Mouse (Mus musculus) ES-CJ7 (cell line): ENCODE data around the gene Bcr.

Experiments
- DNase-seq: peaks from one replicate; pipeline ENCODE4 v3.0.0; 2011; ENCODE audit warnings: low read depth, low spot score

The Bcr gene

DNA sequence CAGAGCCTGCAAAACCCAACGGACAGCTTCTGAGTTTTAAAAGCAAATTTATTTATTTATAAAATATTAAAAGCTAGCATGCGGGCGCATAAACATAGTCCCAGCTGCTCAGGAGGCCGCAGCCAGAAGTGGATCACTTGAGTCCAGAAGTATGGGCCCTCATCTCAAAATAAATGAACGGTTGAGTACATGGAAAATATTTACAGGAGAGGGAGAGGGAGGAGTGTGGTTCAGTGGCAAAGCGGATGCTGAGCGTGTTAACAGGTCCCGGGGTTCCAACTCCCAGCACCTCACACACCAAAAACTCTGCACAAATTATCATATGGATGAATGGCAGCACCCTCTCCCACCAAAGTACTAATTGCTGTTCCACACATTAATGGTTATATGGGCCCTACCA lies 2.1 kb upstream of the Bcr start:
- no peak for DNase-seq

- DNase-seq, result peak; percentile 32
These were observed 1.5 kb upstream of the Bcr start for GRCm38 (mm10) chr10:75058761-75059395.

DNA sequence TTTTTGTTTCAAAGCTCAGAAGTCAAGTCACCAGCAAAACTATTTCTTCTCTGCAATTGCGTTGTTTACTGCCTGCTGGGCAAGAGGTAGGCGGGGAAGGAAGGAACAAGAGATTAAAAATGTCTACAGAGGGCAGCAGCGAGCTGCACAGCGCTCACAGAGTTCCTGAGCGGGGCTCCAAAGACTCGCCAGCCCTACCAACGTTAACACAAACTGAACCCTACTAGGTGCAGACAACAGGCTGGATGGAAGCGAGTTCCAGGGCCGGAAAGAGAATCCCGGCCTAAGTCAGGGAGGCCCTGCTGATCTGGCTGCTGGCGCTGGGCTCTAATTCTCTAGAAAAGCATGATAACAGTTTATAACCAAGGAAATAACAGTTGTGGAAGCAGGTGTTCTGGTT lies 996 bp upstream of the Bcr start:
- DNase-seq, result peak; percentile 77

DNA sequence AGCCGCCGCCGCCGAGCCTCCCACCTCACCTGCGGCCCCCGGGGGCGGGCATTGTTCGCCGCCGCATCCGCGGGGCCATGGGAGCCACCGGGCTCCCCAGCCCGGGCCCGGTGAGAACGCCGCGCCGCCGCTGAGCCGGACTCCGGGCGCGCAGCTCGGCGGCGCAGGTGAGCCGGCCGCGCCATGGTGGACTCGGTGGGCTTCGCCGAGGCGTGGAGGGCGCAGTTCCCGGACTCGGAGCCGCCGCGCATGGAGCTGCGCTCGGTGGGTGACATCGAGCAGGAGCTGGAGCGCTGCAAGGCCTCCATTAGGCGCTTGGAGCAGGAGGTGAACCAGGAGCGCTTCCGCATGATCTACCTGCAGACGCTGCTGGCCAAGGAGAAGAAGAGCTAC lies 447 bp downstream of the Bcr start:
- peak; percentile 16 for DNase-seq

GRCm38 (mm10) chr10:75061341-75062188 lies 1.2 kb downstream of the Bcr start:
- no peak for DNase-seq

DNA sequence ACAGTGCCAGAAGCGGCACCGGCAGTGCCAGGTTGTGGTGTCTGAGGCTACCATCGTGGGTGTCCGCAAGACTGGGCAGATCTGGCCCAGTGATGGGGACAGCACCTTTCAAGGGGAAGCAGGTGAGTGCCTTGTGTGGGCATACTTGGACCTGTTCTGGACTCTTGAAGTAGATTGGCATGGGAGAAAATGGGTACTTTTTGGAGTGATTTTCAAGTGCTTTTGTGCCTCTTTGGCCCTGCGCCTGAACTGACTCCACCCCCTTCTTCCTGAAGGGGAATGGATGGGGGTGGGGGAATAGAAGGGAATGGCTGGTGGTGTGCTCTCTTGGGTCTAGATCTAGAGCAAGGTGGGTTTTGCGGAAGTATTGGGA lies 1.8 kb downstream of the Bcr start:
- DNase-seq, result no peak

- no peak for DNase-seq
These were observed 2.2 kb downstream of the Bcr start for GRCm38 (mm10) chr10:75062621-75063020.

- DNase-seq, result no peak
These were observed 3.0 kb downstream of the Bcr start for GRCm38 (mm10) chr10:75063301-75063965.

- DNase-seq, result peak; percentile 25
These were observed 5.3 kb downstream of the Bcr start for GRCm38 (mm10) chr10:75065691-75066090.

DNA sequence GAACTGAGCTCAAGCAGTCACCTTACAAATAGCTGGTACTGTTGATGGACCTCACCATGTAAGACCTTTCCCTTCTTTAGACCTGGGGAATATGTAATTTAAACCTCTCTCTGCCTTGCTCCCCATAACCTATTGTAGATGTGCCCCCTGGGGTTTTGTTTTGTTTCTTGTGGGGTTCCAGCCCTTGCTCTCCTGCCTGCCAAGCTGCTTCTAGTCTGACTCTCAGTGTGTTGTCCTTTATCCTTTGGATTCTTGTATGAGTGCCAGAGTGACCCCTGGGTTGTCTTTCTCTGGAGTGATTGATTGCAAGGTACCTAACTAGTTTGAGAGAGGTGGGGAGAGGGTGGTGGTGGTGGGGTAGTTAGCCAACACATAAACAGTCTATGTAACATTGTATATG lies 7.1 kb downstream of the Bcr start:
- no peak for DNase-seq

DNA sequence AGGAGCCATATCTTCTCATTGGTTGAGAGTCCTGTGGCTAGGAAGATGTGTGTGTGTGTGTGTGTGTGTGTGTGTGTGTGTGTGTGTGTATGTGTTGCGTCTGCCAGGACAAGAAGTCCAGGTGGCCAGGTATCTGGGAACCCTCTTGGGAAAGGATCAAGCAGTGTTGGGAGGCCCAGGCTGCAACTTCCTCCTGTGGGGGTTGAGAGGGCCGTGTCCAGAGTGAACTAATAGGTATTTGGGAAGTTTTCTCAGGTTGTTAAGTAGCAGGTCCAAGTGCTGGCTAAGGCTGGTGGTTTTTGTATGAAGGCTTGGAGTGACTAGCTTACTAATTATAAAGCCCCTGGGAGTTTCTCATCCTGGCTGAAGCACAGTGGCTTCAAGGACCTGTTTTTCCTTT lies 7.7 kb downstream of the Bcr start:
- no peak for DNase-seq

DNA sequence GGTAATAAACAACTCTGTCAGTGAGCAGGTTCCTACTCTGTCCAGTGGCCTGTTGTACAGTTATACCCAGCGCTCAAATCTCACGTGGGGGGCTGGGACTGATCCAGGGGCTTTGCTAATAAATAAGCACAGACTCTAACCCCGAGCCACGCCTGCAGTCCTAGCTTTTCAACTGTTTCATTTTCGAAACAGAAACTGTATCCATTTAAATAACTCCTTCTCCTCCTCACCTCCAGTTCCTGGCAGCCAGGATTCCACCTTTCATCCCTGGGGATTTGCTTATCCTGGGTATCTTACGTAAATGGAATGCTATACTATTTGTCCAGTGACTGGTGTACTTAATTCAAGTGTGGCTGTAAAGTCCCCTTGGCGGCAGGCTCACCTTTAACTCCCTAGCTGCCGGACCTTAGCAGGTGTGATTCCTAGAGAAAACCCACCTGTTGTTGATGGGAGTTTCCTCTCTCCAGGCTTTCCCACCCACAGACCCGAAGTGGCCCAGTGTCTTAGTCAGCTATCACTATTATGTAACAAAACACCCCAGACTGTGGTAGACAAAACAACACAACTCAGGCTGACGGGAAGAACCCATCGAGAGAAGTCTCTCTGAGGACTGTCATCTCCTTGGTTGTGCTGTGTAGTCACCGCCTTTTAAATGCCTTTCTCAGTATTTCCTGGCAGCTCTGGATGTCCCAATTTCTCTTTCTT lies 8.4 kb downstream of the Bcr start:
- DNase-seq, result no peak

- no peak for DNase-seq
These were observed 10.0 kb downstream of the Bcr start for GRCm38 (mm10) chr10:75070281-75070976.

GRCm38 (mm10) chr10:75075665-75076064 lies 15.3 kb downstream of the Bcr start:
- no peak for DNase-seq

- no peak for DNase-seq
These were observed 18.1 kb downstream of the Bcr start for GRCm38 (mm10) chr10:75078174-75079128.

- DNase-seq, result no peak
These were observed 24.9 kb downstream of the Bcr start for GRCm38 (mm10) chr10:75085330-75085729.

- DNase-seq, result no peak
These were observed 28.1 kb downstream of the Bcr start for GRCm38 (mm10) chr10:75088471-75088870.

DNA sequence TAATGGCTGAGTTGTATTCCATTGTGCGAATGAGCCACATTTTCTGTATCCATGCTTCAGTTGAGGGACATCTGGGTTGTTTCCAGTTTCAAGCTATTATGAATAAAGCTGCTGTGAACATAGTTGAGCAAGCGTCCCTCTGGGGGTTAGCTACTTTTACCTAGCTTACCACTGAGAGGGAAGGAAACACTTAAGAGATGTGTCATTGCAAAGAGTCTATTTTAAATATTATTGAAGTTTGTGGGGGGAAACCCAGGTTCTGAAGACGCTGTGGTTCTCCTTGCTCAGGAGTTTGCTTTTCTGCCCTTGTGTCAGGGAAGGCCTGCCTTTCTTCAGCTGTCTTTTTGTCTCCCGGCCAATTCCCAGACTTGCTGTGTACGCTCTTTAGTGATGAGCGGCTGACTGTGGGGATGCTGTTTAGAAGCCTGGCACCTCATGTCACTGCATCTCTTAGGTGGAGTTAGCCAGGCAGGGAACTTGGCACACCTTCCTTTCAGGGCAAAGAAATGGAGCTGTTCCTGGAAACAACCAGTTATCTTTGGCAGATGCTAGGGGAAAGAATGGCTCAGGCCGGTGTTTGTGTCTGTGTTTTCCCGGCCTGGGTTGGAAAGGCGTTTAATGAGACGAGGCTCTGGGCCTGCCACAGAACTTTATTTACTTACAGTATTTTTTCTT lies 31.2 kb downstream of the Bcr start:
- DNase-seq, result no peak

GRCm38 (mm10) chr10:75093252-75093987 lies 33.0 kb downstream of the Bcr start:
- DNase-seq, result no peak
